Mouse (Mus musculus): ENCODE results near the gene Dip2b. TPM values are rescaled to one million over a fixed set of nuclear protein-coding genes. Genes with fewer than 3 reads are reported as not detected.

Gene Dip2b
- polyA plus RNA-seq, 1 experiment from 2014 or later: 22.3 TPM

DNA sequence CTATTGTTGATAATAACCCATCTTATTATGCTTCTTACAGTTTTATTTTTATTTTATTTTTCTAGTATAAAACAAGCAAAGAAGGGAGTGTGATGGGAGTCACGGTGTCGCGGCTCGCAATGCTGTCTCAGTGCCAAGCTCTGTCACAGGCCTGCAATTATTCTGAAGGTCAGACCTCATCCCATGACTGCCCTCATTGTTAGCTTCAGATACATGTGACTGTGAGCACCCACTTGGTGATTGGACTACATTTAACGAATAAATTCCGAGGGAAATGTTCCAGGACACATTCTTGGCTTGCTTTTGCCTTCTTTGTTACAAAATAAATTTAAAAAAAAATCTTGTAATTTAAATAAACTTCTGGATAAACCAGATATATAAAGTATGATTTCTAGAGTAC is 129.3 kb downstream of the Dip2b start:
- H3K4me2 ChIP-seq: no peak overlapping the region
- no peaks in the 10 kb centered on the region for H3K27me3 ChIP-seq (ENCODE audit: control insufficient read depth, insufficient read depth, low read length)
- no peak overlapping the region for H3K4me3 ChIP-seq (ENCODE audit: low read depth, low read length)
- DNase-seq (ENCODE audit: low spot score, missing footprints) (no peak), ATAC-seq (ENCODE audit: low FRiP score) (no peak)
- H3K4me1 ChIP-seq (ENCODE audit: control insufficient read depth, insufficient read depth, low read length): no peaks in the 10 kb centered on the region
- H3K9ac ChIP-seq (ENCODE audit: low read length): no peak overlapping the region
- no peaks in the 10 kb centered on the region for H3K9me3 ChIP-seq (ENCODE audit: control insufficient read depth, low read length)
- no peak overlapping the region for H3K27ac ChIP-seq (ENCODE audit: low read depth, low read length)
- 94% methylated on average over 6 of the region's 6 CpGs for WGBS
- peaks cover 17% of the 10 kb centered on the region for H3K36me3 ChIP-seq (ENCODE audit: control insufficient read depth, insufficient read depth, low read length)

DNA sequence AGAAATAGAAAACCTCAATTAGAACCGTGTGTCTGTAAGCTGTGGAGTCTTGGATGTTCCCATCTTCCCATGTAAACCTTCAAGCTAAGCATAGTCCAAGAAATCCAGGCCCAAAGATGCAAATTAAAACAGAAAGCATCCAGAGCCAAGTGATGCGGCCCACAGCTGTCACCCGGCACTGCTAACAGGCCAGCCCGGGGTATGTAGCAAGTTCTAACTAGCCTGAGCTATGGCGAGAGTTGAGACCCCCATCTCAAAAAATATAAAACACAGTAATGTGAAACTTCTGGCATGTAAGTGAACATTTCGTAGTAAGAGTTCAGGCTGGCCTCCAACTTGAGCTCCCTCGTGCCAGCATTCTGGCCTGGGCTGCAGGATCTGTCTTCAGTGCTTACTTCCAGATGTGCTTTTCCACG is 129.7 kb downstream of the Dip2b start:
- peaks cover 19% of the 10 kb centered on the region for H3K36me3 ChIP-seq (ENCODE audit: control insufficient read depth, insufficient read depth, low read length)
- ATAC-seq (ENCODE audit: low FRiP score): no peak

DNA sequence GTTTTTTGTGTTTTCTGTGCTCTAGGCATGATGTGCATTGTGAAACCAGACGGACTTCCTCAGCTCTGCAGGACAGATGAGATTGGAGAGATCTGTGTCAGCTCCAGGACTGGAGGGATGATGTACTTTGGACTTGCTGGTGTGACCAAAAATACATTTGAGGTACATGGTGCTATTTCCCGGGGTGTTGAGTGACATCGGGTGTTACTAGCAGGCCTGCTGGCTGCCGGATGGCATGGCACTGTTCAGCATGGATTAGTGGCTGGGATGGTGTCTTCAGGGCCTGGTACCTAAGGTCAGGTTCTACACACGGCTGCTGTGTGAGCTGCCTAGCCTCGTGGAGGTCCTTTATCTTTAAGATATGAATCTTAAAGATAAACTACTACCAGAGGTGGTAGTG is 136.7 kb downstream of the Dip2b start:
- no peaks in the 10 kb centered on the region for H3K27me3 ChIP-seq (ENCODE audit: control insufficient read depth, insufficient read depth, low read length)
- no peak for ATAC-seq (ENCODE audit: low FRiP score)
- WGBS: 89% methylated on average over 6 of the region's 6 CpGs

More for the DNA sequence above, 129.7 kb downstream of the Dip2b start:
- Histone ChIP-seq H3K4me3 (ENCODE audit: low read depth, low read length) (no peak overlapping the region), H3K9ac (ENCODE audit: low read length) (no peak overlapping the region), H3K4me2 (no peak overlapping the region), H3K27ac (ENCODE audit: low read depth, low read length) (no peak overlapping the region), H3K27me3 (ENCODE audit: control insufficient read depth, insufficient read depth, low read length) (no peaks in the 10 kb centered on the region), H3K9me3 (ENCODE audit: control insufficient read depth, low read length) (no peaks in the 10 kb centered on the region), H3K4me1 (ENCODE audit: control insufficient read depth, insufficient read depth, low read length) (no peaks in the 10 kb centered on the region)
- DNase-seq (ENCODE audit: low spot score, missing footprints): no peak
- WGBS: 94% methylated on average over 8 of the region's 8 CpGs

DNA sequence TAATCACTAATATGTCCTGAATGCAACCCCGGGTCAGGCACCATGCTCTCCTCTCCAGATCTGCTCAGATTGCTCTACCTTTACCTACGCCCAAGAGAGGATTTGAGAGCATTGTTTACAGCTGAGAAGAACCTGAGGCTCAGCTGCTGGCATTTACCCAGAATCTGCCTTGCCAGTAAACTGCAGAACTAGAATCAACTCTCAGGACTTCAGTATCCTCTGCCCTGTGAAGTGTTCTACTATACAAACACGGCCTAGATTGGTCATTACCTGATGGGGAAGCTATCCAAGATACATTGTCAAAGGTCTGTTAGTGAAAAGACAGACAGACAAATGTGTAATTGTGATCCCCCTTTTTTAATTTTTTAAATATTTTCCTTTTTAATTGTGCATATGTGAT is 138.7 kb downstream of the Dip2b start:
- Histone ChIP-seq H3K36me3 (ENCODE audit: control insufficient read depth, insufficient read depth, low read length) (peaks cover 11% of the 10 kb centered on the region), H3K4me2 (no peak overlapping the region), H3K9me3 (ENCODE audit: control insufficient read depth, low read length) (no peaks in the 10 kb centered on the region), H3K27me3 (ENCODE audit: control insufficient read depth, insufficient read depth, low read length) (no peaks in the 10 kb centered on the region), H3K27ac (ENCODE audit: low read depth, low read length) (no peak overlapping the region), H3K4me1 (ENCODE audit: control insufficient read depth, insufficient read depth, low read length) (no peaks in the 10 kb centered on the region), H3K9ac (ENCODE audit: low read length) (no peak overlapping the region), H3K4me3 (ENCODE audit: low read depth, low read length) (no peak overlapping the region)
- 86% methylated on average over 3 of the region's 3 CpGs for WGBS
- DNase-seq (ENCODE audit: low spot score, missing footprints) (no peak), ATAC-seq (ENCODE audit: low FRiP score) (no peak)

More for the DNA sequence above, 136.7 kb downstream of the Dip2b start:
- Histone ChIP-seq H3K4me2 (no peak overlapping the region), H3K27ac (ENCODE audit: low read depth, low read length) (no peak overlapping the region), H3K4me3 (ENCODE audit: low read depth, low read length) (no peak overlapping the region), H3K9me3 (ENCODE audit: control insufficient read depth, low read length) (no peaks in the 10 kb centered on the region), H3K4me1 (ENCODE audit: control insufficient read depth, insufficient read depth, low read length) (no peaks in the 10 kb centered on the region), H3K9ac (ENCODE audit: low read length) (no peak overlapping the region), H3K36me3 (ENCODE audit: control insufficient read depth, insufficient read depth, low read length) (peaks cover 18% of the 10 kb centered on the region)
- no peak for DNase-seq (ENCODE audit: low spot score, missing footprints)

DNA sequence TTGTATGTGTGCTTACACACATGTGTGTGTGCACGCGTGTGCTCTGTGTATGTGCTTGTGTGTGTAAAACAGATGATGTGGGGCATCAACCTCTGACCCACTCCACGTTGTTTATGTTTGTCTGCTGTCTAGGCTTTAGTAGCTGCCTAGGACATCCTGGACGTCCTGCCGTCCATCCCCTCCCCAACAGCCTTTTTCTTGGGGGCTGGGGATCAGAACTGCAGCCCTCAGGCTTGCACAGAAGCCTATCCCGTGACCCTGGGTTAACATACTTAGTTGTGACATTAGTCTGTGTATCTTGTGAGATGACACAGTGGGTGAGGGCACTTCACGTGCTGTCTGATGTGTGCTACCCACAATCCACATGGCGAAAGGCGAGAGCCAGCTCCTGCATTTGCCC is 139.1 kb downstream of the Dip2b start:
- H3K9me3 ChIP-seq (ENCODE audit: control insufficient read depth, low read length): no peaks in the 10 kb centered on the region
- WGBS: 85% methylated on average over 9 of the region's 9 CpGs
- H3K4me3 ChIP-seq (ENCODE audit: low read depth, low read length): no peak overlapping the region
- H3K4me2 ChIP-seq: no peak overlapping the region
- H3K27me3 ChIP-seq (ENCODE audit: control insufficient read depth, insufficient read depth, low read length): no peaks in the 10 kb centered on the region
- no peak overlapping the region for H3K9ac ChIP-seq (ENCODE audit: low read length)
- H3K27ac ChIP-seq (ENCODE audit: low read depth, low read length): no peak overlapping the region
- H3K36me3 ChIP-seq (ENCODE audit: control insufficient read depth, insufficient read depth, low read length): peaks cover 11% of the 10 kb centered on the region
- no peak for DNase-seq (ENCODE audit: low spot score, missing footprints)
- H3K4me1 ChIP-seq (ENCODE audit: control insufficient read depth, insufficient read depth, low read length): no peaks in the 10 kb centered on the region
- ATAC-seq (ENCODE audit: low FRiP score): no peak

DNA sequence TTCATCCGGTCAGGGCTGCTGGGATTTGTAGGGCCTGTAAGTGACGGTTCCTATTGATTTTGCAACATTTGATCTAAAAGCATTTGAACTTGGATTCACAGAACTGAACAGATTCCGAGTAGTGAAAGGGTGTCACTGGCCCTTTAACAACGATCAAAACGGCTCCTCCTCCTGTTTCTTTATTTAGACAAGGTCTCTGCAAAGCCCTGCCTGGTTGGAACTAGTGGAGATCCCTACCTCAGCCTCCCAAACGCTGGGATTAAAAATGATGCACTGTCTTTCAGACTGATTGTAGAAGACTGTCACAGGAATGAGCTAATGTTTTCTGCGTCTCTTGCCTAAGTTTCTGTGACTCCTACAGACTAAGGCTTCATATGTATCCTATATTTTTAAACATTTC is 140.0 kb downstream of the Dip2b start:
- ATAC-seq (ENCODE audit: low FRiP score): no peak
- H3K9me3 ChIP-seq (ENCODE audit: control insufficient read depth, low read length): no peaks in the 10 kb centered on the region
- no peak overlapping the region for H3K27ac ChIP-seq (ENCODE audit: low read depth, low read length)
- H3K4me2 ChIP-seq: no peak overlapping the region
- H3K36me3 ChIP-seq (ENCODE audit: control insufficient read depth, insufficient read depth, low read length): peaks cover 9% of the 10 kb centered on the region
- no peaks in the 10 kb centered on the region for H3K27me3 ChIP-seq (ENCODE audit: control insufficient read depth, insufficient read depth, low read length)
- H3K4me1 ChIP-seq (ENCODE audit: control insufficient read depth, insufficient read depth, low read length): no peaks in the 10 kb centered on the region
- H3K4me3 ChIP-seq (ENCODE audit: low read depth, low read length): no peak overlapping the region
- DNase-seq (ENCODE audit: low spot score, missing footprints): no peak
- 80% methylated on average over 7 of the region's 7 CpGs for WGBS
- H3K9ac ChIP-seq (ENCODE audit: low read length): no peak overlapping the region

DNA sequence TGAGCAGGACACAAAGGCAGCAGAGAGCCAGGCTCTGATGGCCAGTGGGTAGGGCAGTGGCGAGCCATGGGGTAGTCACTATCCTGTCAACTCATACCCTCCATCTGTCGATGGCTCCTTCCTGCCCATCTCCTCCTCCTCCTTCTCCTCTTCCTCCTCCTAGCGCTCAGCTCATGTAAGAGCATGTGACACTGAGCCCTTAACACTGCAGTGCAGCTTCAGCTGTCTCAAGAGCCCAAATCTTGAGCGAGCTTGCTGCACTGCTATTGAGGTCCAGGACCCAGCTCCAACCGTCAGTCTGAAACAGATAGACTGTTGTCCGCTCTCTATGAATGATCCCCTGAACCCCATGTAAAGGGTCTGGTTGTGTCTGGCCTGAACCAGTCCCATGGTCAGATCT is 141.2 kb downstream of the Dip2b start:
- ATAC-seq (ENCODE audit: low FRiP score): no peak
- WGBS: 95% methylated on average over 6 of the region's 6 CpGs
- Histone ChIP-seq H3K4me3 (ENCODE audit: low read depth, low read length) (no peak overlapping the region), H3K27me3 (ENCODE audit: control insufficient read depth, insufficient read depth, low read length) (no peaks in the 10 kb centered on the region), H3K36me3 (ENCODE audit: control insufficient read depth, insufficient read depth, low read length) (peaks cover 10% of the 10 kb centered on the region), H3K4me1 (ENCODE audit: control insufficient read depth, insufficient read depth, low read length) (no peaks in the 10 kb centered on the region), H3K9ac (ENCODE audit: low read length) (no peak overlapping the region), H3K4me2 (no peak overlapping the region), H3K27ac (ENCODE audit: low read depth, low read length) (no peak overlapping the region), H3K9me3 (ENCODE audit: control insufficient read depth, low read length) (no peaks in the 10 kb centered on the region)
- DNase-seq (ENCODE audit: low spot score, missing footprints): no peak

DNA sequence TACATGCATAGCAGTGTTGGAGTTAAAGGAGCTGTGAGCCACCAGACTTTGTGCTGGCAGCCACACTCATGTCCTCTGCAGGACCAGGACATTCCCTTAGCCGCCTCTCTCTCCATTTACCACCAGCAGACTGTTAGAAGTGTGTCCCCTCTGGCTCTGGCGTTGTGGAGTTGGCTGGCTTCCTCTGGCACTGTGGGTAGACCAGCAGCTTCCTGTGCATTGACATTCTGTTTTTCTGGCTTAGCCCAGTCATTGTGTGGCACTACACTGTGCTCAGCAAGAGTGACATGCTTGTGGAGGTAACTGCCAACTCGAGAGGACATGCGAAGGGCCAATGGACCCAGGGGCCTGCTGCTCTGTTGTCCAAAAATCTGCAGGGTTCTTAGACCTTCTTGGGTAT is 141.8 kb downstream of the Dip2b start:
- DNase-seq (ENCODE audit: low spot score, missing footprints) (no peak), ATAC-seq (ENCODE audit: low FRiP score) (no peak)
- Histone ChIP-seq H3K36me3 (ENCODE audit: control insufficient read depth, insufficient read depth, low read length) (peaks cover 10% of the 10 kb centered on the region), H3K27ac (ENCODE audit: low read depth, low read length) (no peak overlapping the region), H3K27me3 (ENCODE audit: control insufficient read depth, insufficient read depth, low read length) (no peaks in the 10 kb centered on the region), H3K4me1 (ENCODE audit: control insufficient read depth, insufficient read depth, low read length) (no peaks in the 10 kb centered on the region), H3K4me2 (no peak overlapping the region), H3K4me3 (ENCODE audit: low read depth, low read length) (no peak overlapping the region), H3K9me3 (ENCODE audit: control insufficient read depth, low read length) (no peaks in the 10 kb centered on the region), H3K9ac (ENCODE audit: low read length) (no peak overlapping the region)
- WGBS: 97% methylated on average over 4 of the region's 4 CpGs

DNA sequence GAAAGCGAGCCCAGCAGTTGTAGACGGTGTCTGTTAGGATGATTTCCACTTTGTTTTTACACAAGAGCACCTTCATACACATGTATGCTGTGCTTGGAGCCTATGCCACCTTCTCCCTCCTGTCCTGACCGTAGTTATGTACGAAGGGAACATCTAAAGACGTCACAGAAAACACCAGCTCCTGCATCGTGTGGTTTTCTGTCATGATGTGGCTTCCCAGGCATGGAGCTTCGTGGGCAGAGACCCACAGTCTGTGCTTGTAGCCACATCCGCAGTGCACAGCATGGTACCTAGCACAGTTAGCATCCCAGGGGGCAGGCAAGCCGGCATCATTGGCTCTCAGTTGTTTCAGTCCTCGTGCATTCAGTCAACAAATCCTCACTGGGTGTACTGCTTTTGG is 143.4 kb downstream of the Dip2b start:
- H3K36me3 ChIP-seq (ENCODE audit: control insufficient read depth, insufficient read depth, low read length): peaks cover 17% of the 10 kb centered on the region
- H3K4me1 ChIP-seq (ENCODE audit: control insufficient read depth, insufficient read depth, low read length): no peaks in the 10 kb centered on the region
- 91% methylated on average over 10 of the region's 10 CpGs for WGBS

More for the DNA sequence above, 143.4 kb downstream of the Dip2b start:
- no peaks in the 10 kb centered on the region for H3K9me3 ChIP-seq (ENCODE audit: control insufficient read depth, low read length)
- DNase-seq (ENCODE audit: low spot score, missing footprints) (no peak), ATAC-seq (ENCODE audit: low FRiP score) (no peak)
- no peaks in the 10 kb centered on the region for H3K27me3 ChIP-seq (ENCODE audit: control insufficient read depth, insufficient read depth, low read length)
- no peak overlapping the region for H3K4me2 ChIP-seq
- H3K9ac ChIP-seq (ENCODE audit: low read length): no peak overlapping the region
- H3K27ac ChIP-seq (ENCODE audit: low read depth, low read length): no peak overlapping the region
- H3K4me3 ChIP-seq (ENCODE audit: low read depth, low read length): no peak overlapping the region

Measured in midbrain, embryonic 11.5 days (tissue).